ENCODE assay signal across 12 mouse cellular contexts in the genomic region with DNA sequence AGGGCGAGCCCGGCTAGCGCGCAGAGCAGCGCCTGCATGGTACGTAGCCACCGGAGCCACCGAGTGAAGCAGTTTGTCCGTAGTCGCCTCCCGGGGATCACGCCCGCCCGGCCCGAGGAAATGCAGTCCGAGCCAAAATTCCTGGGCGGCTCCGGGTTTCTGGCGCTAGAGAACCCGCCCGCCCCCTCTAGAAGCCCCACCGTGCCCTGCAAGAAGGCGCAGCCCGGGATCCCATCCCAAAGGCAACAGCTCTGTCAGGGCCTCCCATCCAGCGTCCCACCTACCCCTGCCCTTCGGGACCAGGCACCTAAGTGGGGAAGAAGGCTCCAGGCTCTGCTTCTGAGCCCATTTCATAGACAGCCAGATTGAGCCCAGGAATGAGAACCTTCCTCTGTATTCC. TPM values are rescaled to one million over a fixed set of nuclear protein-coding genes. Genes with fewer than 3 reads are reported as not detected.
DNase-seq lines count a peak whose midpoint lies in the region; ATAC-seq and TF ChIP-seq lines count a peak whose summit lies in the region.
"Not testable (repeated sequence)": the region's sequence is repeated elsewhere in the genome, so short reads cannot be mapped to it uniquely, and the experiment has no call there.
"Had no signal": no experiment of that assay in that cellular context is flagged by ENCODE, and none has a peak within 500 bp of the region (broad histone marks: within the 10 kb centered on the region; RNA-seq: fewer than 3 reads in every experiment).

Gene Gm9780 (minus strand): TSS at position 101 of the 400 bp plus-strand sequence.

- H3K27me3 ChIP-seq in heart, embryonic 16.5 days (ENCODE audit: control insufficient read depth, insufficient read depth, low read length); hindbrain, embryonic 15.5 days; kidney, embryonic 14.5 days (ENCODE audit: control insufficient read depth, insufficient read depth, low read length); limb, embryonic 14.5 days (ENCODE audit: control insufficient read depth, insufficient read depth, low read length); lung, postnatal 0 days (replicated peaks; ENCODE audit: insufficient read depth, low read length); thymus, adult 2 months (ENCODE audit: control insufficient read depth, insufficient read depth, low read length): not testable (repeated sequence)

- TF ChIP-seq EP300 in lung, postnatal 0 days (IDR thresholded peaks at IDR 0.05), result not testable (repeated sequence)

- H3K9ac ChIP-seq in heart, embryonic 16.5 days (ENCODE audit: low read length); hindbrain, embryonic 15.5 days; kidney, embryonic 14.5 days (ENCODE audit: low read depth, low read length); limb, embryonic 14.5 days (ENCODE audit: low read depth, low read length, severe bottlenecking); lung, postnatal 0 days (replicated peaks; ENCODE audit: low read depth): not testable (repeated sequence)

- TF ChIP-seq POLR2A in limb, embryonic 14.5 days (IDR thresholded peaks at IDR 0.05; ENCODE audit: borderline replicate concordance, extremely low read depth, insufficient read depth, insufficient read length); thymus, adult 2 months (IDR thresholded peaks at IDR 0.05; ENCODE audit: control insufficient read depth, extremely low read depth, insufficient read depth, low read length, poor library complexity): not testable (repeated sequence)

- H3K27ac ChIP-seq in heart, embryonic 16.5 days (ENCODE audit: low read length); hindbrain, embryonic 15.5 days (replicated peaks); kidney, embryonic 14.5 days (ENCODE audit: low read depth, low read length); limb, embryonic 14.5 days (replicated peaks; ENCODE audit: low read depth, low read length); lung, postnatal 0 days (ENCODE audit: low read length); thymus, adult 2 months (ENCODE audit: control insufficient read depth, insufficient read depth, low read length): not testable (repeated sequence)

- not testable (repeated sequence) for ATAC-seq in heart, embryonic 16.5 days (replicated peaks; ENCODE audit: extremely low read depth, insufficient read depth, low FRiP score); hindbrain, embryonic 15.5 days (ENCODE audit: low FRiP score, low read depth); kidney, embryonic 14.5 days (ENCODE audit: low FRiP score, low TSS enrichment); limb, embryonic 14.5 days (ENCODE audit: low FRiP score, low read depth); lung, postnatal 0 days

- not testable (repeated sequence) for H3K36me3 ChIP-seq in heart, embryonic 16.5 days (ENCODE audit: control insufficient read depth, insufficient read depth); hindbrain, embryonic 15.5 days; kidney, embryonic 14.5 days (ENCODE audit: control insufficient read depth, insufficient read depth, low read length); limb, embryonic 14.5 days (ENCODE audit: control insufficient read depth, insufficient read depth, low read length); lung, postnatal 0 days (ENCODE audit: insufficient read depth, low read length); thymus, adult 2 months (ENCODE audit: control insufficient read depth, insufficient read depth, low read length)

- not testable (repeated sequence) for TF ChIP-seq CTCF in lung, postnatal 0 days (IDR thresholded peaks at IDR 0.05); thymus, adult 2 months (IDR thresholded peaks at IDR 0.05; ENCODE audit: borderline replicate concordance, control insufficient read depth, extremely low read depth, insufficient read depth, low read length, poor library complexity)

- H3K9me3 ChIP-seq in heart, embryonic 16.5 days (replicated peaks; ENCODE audit: control insufficient read depth, low read length); hindbrain, embryonic 15.5 days; kidney, embryonic 14.5 days (ENCODE audit: control insufficient read depth, low read length); limb, embryonic 14.5 days (ENCODE audit: control insufficient read depth, low read length); lung, postnatal 0 days (ENCODE audit: low read length): not testable (repeated sequence)

- WGBS in heart, embryonic 16.5 days, result no CpG with 5 or more reads among the region's 26 CpGs
- no CpG with 5 or more reads among the region's 26 CpGs for WGBS in hindbrain, embryonic 15.5 days
- WGBS in kidney, embryonic 14.5 days, result no CpG with 5 or more reads among the region's 26 CpGs
- WGBS in limb, embryonic 14.5 days, result no CpG with 5 or more reads among the region's 26 CpGs
- no CpG with 5 or more reads among the region's 26 CpGs for WGBS in lung, postnatal 0 days
- WGBS in thymus, adult 2 months, result no CpG with 5 or more reads among the region's 26 CpGs

- H3K4me1 ChIP-seq in heart, embryonic 16.5 days (ENCODE audit: control insufficient read depth, insufficient read depth, low read length); hindbrain, embryonic 15.5 days (replicated peaks); kidney, embryonic 14.5 days (ENCODE audit: control insufficient read depth, insufficient read depth, low read length); limb, embryonic 14.5 days (ENCODE audit: control insufficient read depth, insufficient read depth, low read length); lung, postnatal 0 days (ENCODE audit: insufficient read depth, low read depth, low read length); thymus, adult 2 months (replicated peaks; ENCODE audit: control insufficient read depth, insufficient read depth, low read length): not testable (repeated sequence)

- DNase-seq in adrenal gland, postnatal 14 days; gastrocnemius, postnatal 10 days; limb, embryonic 14.5 days (ENCODE audit: low spot score); lung, postnatal 0 days (ENCODE audit: low spot score); thymus, adult 2 months: not testable (repeated sequence)

- not testable (repeated sequence) for H3K4me2 ChIP-seq in heart, embryonic 16.5 days (ENCODE audit: low read depth, low read length); hindbrain, embryonic 15.5 days; kidney, embryonic 14.5 days (replicated peaks; ENCODE audit: low read depth, low read length); limb, embryonic 14.5 days (replicated peaks; ENCODE audit: low read depth, low read length, severe bottlenecking); lung, postnatal 0 days (replicated peaks; ENCODE audit: low read depth, low read length)

- not testable (repeated sequence) for H3K4me3 ChIP-seq in heart, embryonic 16.5 days (ENCODE audit: low read length); hindbrain, embryonic 15.5 days; kidney, embryonic 14.5 days (ENCODE audit: low read length); limb, embryonic 14.5 days (replicated peaks; ENCODE audit: low read length); lung, postnatal 0 days (ENCODE audit: low read depth, low read length); thymus, adult 2 months (ENCODE audit: control insufficient read depth, insufficient read depth, low read length)

RNA-seq across cellular contexts. Expression of gene Gm9780, which starts in this region (rescaled TPM):
- 15.7 and 22.6 TPM in 2 replicates for total RNA-seq in adrenal gland, postnatal 14 days (2021)
- total RNA-seq in gastrocnemius, postnatal 10 days (2021), result 10 to 100 TPM; 22.1 to 34.3 TPM
- 19.8 and 22.8 TPM in 2 replicates for polyA plus RNA-seq in heart, embryonic 16.5 days (2015; fragmentation: Nextera tagmentation; extraction: Ambion mirVana)
- 10.0 and 11.9 TPM in 2 replicates for polyA plus RNA-seq in hindbrain, embryonic 15.5 days (2015; fragmentation: Nextera tagmentation; extraction: Ambion mirVana)
- polyA plus RNA-seq in kidney, embryonic 14.5 days (2014; fragmentation: Nextera tagmentation; extraction: Ambion mirVana), result 11.8 and 21.2 TPM in 2 replicates
- polyA plus RNA-seq in limb, embryonic 14.5 days (2012; rRNA removed), result 26.5 and 29.0 TPM in 2 replicates
- polyA plus RNA-seq in limb, embryonic 14.5 days (2014; fragmentation: Nextera tagmentation; extraction: Ambion mirVana), result 42.6 and 49.9 TPM in 2 replicates
- polyA plus RNA-seq in lung, postnatal 0 days (2015; fragmentation: Nextera tagmentation; extraction: Ambion mirVana), result 177 and 227 TPM in 2 replicates
- polyA plus RNA-seq in thymus, adult 2 months (2012; rRNA removed), result 49.9 and 59.0 TPM in 2 replicates
- total RNA-seq: CH12.LX; megakaryocyte-erythroid progenitor cell, adult 5-6 weeks; MEL had no signal
- polyA plus RNA-seq: limb, embryonic 11.5 days had no signal
